Mouse (Mus musculus) mature B cell (primary cell): ENCODE data around the gene Pkd1l2.

Source experiments
- in situ Hi-C: fragments of 300-500 bp; cut with MboI; formaldehyde crosslinking; loops from 2 replicates; pipeline ENCODE4 v1.14.3; 2019

Pkd1l2 gene

DNA sequence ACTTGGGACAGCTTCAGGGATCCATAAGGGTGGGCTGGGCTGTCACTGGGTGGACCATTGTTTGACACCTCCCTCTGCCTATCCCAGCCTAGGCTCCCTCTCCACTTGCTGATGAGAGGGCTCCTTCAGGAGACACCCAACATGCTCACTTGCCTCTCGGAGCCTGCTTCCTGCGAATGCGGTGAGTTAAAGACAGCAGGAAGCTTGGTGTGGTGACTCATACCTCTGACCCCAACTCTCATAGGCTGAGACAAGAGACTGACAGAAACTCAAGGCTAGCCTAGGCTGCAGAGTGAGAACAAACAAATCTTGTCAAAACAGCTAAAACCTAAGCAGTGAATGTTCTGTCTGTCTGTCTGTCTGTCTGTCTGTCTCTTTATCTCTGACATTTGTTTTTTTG is 48.9 kb downstream of the Pkd1l2 start:
- in situ Hi-C loops: no loop called here

DNA sequence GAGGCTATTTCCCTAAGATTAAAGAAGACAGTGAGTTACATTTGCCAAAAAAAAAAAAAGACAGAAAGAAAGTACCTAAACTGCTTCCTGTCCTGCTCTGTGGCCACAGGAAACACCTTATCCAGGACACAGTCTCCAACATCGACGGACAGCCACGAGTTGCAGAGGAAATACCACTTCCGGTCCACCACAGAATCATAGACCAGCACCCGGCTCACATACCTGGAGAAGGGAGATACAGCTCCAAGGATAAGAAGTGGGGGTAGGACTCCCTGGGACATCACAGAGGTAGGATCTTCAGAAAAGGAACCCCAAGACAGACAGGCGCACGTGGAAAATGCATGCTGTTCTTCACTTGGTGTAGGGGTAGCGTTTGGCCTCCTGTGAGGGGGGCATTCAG is 49.6 kb downstream of the Pkd1l2 start:
- in situ Hi-C loops: no loop called here

DNA sequence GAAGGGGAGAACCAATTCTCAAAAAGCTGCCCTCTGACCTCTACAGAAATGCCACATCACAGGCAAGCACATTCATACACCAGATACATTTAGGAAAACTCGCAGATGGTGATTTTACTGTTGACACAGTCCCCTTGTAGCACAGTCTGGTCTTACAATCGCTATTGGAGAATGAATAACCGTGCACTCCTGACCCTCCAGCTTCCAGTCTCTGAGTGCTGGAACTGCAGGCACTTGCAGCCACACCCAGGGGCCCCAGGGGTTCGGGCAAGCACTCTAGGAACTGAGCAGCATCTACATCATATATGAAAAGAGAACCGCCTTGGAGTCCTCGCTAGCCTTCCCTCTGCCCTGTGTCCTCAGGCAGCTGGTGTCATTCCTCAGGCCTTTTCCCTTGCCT is 50.8 kb downstream of the Pkd1l2 start:
- in situ Hi-C loops: no loop called here

DNA sequence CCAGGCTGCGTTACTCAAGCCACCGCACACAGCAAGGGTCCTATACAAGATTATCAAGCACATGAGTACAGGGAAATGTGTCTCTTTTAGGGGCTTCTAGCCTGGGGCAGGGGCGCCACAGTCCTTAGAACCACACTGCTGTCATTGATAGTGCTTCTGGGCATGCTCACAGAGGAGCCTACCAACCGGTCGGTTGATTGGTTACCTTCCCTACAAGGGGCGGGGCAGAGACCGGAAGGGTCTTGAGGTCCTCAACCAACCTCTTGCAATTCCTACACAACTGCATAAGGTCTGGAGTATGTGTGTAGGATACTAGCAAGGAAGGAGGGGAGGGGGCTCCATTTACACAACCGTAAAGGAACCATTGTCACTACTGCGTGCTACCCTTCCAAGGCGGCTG is 53.6 kb downstream of the Pkd1l2 start:
- in situ Hi-C loops: no loop called here

DNA sequence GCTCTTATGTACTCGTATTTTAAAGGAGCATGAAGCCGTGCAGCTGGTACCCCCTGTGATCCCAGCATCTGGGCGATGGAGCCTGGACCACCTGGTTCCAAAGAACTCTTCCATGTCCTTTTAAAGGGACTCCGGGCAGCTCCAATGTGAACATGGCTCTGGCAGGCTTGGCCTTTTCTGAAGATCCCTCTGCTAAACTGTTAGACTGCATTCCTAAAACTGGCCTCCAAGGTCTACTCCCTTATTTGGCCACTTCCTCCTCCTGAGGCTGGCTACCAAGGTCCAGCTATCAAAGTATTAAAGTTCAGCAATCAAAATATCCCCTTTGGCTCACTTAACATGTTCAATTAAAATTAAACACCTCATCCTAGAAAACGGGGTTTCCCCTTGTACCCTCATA is 54.6 kb downstream of the Pkd1l2 start:
- in situ Hi-C loops: no loop called here

DNA sequence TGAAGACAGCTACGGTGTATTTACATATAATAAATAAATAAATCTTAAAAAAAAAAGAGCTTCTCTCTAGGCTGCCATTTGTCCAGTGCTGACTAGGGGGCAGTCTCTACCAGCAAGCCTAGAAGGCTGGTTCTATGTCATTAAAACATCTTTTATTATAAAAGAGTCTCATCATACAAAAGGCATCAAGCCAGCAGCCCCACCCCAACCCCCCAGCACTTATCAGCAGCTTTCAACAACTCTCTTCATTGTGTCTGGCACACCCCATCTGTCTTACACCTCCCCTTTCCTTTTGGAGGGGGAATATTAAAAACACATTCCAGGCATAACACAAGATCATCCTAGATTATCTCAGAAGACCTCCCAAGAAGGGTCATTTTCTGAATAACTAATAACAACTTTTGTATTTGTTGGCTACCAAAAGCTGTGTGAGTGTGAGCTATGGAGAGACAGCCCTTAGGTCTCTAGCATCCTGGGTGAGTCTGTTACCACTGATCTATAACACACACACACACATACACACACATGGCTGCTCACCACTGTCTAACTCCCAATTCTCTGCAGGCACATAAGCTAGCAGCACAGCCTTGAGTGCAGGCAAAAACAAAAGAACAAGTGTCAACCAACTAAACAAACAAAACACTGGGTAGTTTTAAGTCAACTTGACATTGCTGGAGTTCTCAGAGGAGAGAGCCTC is 59.8 kb downstream of the Pkd1l2 start:
- in situ Hi-C loops: no loop called here

DNA sequence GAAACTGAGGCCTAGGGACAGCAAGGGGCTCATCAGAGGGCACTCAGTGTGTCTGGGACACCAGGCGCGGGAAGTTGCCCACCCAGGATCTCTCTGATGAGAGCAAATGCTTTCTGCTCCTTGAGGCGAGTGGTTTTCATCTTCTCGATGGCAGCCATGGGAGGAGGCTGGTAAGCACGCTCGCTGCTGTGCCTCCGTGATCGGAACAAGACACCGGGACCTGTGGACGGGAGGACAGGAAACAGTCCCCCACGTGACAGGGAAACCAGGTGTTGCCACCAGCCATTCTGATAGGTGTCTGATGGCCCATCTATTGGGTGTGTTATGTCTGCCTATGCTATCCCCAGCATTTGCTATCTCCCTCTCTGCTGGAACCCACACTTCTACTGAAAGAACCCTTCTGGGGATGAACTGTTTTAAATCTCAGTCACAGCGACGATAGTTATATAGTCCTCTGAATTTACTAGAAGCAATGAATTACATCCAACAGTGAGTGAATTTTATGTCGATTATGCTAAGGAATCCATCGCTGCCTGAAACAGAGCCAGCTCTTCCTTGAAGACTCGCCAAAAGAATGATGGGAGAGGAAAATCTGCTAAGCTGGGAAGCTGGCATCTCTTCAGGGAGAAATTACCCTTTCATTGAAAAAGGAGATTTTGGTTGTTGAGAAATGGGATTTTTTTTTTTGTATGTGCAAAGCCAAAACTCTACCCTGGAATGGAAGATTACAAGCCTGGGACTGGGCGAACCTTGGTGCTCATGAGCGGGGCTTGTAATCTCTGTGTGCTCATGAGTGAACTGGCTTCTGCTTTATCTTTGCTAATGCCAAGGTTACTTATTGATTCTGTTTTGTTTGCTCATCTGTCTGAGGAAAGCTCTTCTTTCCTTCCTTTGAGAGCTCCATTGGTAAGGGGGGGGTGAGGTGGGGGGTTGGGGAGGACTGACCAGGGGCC is 62.6 kb downstream of the Pkd1l2 start:
- in situ Hi-C loops: no loop called here

DNA sequence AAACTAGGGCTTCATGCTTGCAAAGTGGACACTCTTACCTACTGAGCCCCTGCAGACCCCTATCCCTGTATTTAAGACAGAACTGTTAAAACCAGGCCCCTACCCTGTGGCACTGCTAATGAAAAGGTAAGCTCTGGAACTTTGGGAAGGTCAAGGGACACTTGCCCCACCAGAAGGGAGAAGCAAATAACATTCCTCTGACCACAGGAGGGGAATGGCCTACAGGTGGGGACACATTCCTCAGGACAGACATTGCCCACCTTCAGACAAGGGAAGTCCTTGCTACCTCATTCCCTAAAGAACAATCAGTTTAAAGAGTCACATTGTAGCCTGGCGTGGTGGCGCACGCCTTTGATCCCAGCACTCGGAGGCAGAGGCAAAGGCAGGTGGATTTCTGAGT is 64.4 kb downstream of the Pkd1l2 start:
- in situ Hi-C loops: no loop called here

DNA sequence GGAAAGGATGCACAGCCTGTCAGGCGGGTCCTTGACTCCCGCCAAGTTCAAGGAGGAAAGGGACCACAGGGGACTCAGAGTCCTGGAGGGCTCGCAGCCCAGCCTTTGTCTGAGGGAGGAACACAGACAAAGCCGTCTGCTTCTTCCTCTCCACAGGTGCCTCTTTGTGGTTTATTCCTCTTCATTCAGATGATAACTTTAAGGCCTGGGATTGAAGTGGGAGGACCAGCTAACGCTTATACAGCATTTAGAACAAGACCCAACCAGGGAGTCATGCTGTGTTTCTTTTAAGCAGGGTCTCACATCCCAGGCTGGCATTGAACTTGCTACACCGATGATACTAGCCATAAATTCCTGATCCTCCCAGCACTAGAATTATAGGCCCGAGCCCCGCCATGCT is 65.2 kb downstream of the Pkd1l2 start:
- in situ Hi-C loops: no loop called here

DNA sequence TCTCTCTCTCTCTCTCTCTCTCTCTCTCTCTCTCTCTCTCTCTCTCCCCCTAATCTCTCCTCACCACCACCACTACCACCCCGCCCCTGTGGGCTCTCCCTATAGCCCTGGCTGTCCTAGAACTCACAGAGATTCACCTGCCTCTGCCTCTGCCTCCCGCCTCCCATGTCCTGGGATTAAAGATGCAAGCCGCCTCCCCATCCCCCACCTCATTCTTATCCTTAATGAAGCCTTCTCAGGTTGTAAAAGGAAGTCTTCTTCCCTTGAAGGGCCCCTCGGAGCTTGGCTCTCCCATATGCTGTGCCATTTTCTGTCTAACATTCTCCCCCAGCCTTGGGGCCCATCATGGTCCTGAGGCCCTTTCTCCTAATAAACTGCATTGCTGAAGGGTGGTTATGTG is 66.6 kb downstream of the Pkd1l2 start:
- in situ Hi-C loops: no loop called here

DNA sequence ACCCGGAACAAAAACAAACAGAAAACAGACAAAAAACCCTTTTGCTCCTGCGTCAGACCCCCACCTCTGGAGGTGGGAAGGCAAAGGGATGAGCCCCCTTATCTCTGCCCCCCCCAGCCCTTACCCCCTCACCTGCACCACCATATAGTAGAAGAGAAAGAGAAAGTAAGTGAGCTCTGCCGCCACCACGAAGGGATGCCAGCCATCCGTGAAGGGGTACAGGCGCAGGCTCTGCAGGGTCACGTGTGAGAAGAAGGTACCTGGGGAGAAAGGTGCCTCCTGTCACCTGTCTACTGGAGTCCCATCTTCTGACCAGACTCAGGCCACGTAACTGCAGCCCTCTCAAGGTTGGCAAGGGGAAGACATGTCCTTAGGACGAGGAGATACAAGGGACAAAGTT is 70.9 kb downstream of the Pkd1l2 start:
- in situ Hi-C loops: no loop called here

DNA sequence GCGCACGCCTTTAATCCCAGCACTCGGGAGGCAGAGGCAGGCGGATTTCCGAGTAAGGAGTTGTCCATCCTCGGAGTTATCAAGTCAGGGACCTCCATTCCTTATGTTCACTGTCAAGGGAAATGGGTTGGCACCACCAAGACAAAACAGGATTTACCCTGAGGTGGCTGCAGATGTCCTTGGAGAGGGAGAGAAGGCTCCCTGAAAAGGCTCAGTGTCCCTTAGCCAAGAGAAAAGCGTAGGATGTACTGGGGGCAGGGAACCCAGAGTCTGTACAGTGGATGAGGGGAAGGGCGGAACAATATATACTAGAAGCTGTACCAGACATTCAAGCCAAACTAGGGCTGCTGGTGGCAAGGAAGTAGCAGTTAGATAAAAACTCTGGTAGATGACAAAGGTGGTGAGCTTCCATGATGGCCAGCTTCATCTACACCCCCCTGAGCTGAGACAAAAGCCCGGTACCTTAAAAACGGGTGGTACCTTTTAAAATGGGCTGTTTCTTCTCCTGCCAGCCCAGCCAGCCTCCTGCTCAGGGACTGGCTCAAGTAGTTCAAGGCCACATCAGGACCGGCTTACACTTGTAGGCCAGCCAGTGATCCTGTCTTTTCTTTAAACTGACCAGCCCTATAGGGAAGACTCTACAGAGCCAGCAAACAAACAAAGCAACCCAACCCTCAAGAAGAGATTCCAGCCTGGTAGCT is 88.1 kb downstream of the Pkd1l2 start:
- in situ Hi-C loops: no loop called here

DNA sequence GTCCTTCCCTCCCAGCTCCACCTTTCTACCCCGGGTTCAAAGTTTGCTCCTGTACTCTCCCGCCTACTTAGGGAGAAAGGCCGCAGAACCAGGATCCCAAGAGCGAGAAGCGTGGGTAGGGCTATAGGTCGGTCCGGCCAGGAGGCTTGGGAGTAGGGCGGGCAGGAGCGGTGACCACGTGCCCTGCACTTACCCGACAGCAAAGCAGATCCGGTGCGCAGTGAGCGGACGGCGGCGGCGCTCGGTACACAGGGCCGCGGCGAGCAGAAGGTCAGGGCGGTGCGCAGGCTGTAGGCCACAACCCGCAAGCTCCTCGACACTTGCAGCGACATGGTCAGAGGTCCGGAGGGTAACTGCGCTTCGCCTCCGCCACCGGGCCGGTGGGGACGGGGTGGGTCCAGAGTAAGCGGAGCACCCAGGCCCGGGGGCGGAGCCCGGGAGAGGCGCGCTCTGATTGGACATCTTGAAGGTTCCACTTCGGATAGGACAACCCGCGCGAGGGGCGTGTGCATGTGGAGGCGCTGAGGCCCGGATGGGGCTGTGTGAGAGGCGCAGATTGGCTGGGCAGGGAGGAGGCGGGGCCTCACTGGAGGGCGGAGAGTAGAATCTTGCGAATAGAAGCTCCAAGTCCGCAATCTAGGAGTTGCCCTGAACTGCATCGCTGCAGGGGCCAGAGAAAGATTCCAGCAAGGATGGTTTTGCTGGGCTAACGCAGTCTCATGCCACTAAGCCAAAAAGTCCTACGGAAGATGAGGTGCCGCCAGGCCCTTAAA is 89.0 kb downstream of the Pkd1l2 start, which contains the start of gene Gcsh:
Gene Gcsh (minus strand): TSS at position 443 of the 773 bp plus-strand sequence.
- in situ Hi-C loops: no loop called here

DNA sequence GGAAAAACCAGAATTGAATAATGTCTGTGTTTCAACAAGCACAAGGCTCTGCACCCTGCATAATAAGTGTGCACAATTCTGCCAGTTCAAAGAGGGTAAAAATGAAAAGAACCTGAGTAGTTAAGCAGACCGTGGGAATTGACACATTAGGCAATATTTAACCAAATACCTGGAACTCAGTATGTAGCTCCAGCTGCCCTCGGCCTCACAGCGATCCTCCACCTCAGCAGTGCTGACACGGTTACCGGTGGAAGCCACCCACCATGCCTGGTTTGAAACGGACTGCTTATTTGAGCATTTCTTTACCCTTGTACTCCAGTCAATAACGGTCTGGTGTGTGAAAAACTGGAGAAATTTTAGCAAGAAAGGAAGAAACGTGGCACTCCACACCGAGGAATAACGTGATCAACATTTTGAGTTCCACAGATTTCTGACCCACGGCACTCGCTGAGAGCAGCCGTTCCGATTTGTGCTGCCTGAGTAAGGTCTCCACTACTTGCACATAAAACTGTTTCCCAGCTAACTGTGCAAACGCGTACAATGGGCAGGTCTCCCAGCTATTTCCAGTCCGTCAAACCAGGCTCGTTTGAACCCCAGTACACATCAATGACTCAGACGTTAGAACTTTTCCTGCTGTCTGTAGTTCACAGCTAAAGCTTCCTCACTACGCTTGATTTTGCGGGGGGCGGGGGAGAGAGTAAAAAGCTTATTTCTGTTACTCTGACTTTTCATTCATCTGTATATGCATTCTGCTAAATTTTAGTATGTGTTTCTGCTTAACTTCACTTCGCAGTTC is 89.9 kb downstream of the Pkd1l2 start:
- in situ Hi-C loops: no loop called here

DNA sequence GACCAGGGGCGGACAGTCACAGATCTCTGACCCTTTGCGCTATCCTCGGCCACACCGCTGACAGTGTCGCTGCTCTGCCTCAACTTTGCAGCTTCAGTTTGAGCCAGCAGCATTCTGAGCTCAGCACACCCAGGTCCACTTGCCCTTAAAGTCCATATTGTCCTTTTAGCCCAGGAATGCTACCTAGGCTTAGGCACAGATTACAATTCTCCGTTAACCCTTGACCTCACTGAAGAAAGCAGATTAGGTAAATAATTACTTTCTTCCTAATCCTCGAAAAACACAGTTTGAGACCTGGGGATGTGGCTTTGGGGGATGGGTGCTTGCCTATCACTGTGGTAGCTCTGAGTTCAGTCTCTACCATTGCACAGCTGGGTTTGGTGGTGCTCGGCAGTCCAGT is 91.0 kb downstream of the Pkd1l2 start:
- in situ Hi-C loops: no loop called here

DNA sequence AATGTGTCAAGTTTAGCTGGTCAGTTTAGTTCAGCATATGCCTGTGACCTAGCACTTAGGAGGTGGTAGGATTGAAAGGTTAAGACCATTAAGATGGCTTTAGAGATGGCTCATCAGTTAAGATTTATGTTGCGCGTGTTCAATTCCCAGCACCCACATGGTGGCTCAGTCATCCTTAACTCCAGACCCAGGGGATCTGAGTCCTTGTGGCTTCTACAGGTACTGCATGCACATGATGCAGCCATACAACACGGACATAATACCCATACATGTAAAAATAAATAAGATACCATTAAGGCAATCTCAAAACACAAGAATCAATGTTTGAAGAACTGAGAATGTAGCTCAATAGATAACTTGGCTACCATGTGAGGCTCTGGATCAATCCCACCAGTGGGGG is 92.4 kb downstream of the Pkd1l2 start:
- in situ Hi-C loops: no loop called here

DNA sequence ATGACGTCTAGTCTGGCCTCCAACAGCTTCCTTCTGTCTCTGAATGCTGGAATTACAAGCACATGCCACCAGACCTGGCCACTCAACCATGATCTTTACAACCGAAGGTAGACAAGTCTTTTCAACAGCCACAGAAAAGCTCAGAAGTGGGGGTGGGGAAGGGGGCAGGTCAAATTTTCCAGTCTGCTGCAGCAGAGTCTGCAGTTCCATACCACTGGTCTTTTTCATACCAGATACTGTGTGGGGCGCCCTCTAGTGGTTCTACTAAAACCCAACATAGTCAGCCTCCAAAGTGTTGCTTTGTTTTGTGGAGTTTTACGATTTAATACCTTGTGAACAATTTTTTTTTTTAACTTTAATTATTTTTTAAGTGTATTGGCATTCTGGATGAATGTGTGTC is 102.1 kb downstream of the Pkd1l2 start:
- in situ Hi-C loops: no loop called here

DNA sequence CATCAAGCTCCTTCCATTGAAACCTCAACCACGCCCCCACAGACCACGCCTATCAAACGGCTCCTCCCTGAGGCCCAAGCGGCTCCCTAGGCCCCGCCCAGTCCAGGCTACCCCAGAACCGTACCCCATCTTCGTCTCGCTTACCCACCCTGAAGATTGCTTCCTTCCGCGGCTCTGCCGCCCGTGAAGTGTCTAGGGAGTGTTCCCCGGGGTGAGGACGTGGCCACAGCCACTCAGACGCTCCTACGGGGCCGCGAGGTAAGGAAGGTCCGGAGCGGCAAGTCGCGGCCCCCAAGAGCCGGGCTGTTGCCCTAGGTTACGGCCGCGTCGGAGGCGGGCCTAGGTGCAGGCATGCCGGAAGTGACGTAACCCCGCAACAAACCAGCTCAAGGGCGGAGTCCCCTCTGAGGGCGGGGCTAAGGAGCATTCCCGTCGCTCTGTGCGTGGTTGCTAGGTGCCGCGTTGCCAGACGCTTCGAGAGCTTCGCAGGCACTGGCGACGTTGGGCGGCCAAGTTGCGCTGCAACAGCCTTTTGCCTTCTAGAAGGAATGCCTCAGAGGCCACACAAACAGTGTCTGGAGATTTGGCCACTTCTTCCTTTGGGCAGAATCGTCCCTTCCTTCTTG is 103.5 kb downstream of the Pkd1l2 start, which contains the start of gene 1700030J22Rik:
Gene 1700030J22Rik (minus strand): TSS at position 329 of the 626 bp plus-strand sequence.
- in situ Hi-C loops: no loop called here

DNA sequence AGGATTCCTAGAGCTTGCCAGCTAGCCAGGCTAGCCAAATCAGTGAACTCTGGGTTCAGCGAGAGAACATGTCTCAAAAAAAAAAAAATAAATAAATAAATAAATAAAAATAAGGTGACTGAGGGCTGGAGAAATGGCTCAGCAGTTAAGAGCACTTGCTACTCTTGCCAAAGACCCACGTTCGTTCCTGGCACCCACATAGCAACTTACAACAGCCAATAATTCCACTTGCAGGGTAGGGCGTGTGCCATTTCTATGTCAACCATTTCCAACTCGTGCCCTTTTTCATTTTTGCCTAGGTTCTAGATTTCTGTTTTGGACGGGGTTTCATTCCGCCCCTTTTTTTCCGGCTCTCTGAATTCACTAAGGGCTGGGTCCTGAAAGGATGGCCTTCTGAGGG is 104.2 kb downstream of the Pkd1l2 start:
- in situ Hi-C loops: no loop called here

DNA sequence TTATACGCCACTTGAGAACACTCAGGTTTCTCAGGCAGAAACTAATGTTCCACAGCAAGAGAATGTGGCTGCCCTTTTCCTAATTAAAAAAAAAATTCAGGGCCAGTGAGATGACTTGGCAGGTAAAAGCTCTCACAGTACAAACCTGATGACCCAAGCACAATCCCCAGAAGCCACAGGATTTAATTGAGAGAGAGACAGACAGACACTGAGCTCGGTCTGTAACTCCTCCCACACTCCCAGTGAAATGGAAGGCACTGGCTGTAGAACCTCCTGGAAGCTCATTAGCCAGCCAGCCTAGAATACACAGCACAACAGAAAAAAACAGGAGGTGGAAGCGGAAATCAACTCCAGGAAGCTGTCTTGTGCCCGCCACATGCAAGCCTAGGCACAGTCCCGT is 106.6 kb downstream of the Pkd1l2 start:
- in situ Hi-C loops: no loop called here
